17 mouse cellular contexts compared by ENCODE assay signal in the genomic region with DNA sequence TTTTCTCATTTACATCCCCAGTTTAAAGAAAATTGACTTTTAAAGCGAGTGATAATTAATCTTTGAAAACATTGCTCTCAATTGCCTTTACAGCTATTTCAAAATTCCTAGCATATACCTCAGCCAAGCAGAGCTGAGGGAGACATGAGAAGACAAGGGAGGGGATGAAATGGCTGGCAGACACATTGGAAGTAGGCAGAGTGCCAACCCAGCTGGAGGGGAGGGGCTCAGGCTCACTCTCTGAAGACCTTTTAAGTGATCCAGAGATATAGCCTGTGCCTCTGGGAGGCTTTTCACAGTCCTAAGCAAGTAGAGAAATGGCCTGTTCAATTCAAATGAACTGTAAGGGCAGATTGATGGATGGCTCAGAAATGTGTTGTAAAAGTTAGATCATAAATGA.
DNase-seq lines count a peak whose midpoint lies in the region; ATAC-seq lines count a peak whose summit lies in the region.
"Had no signal": no experiment of that assay in that cellular context is flagged by ENCODE, and none has a peak within 500 bp of the region (broad histone marks: within the 10 kb centered on the region; RNA-seq: fewer than 3 reads in every experiment).

No protein-coding gene starts in this region.

- no peaks in the 10 kb centered on the region for H3K36me3 ChIP-seq in hindbrain, embryonic 13.5 days
- no peaks in the 10 kb centered on the region for H3K36me3 ChIP-seq in hindbrain, embryonic 11.5 days (ENCODE audit: control insufficient read depth, insufficient read depth, low read length)
- no peaks in the 10 kb centered on the region for H3K36me3 ChIP-seq in neural tube, embryonic 12.5 days
- H3K36me3 ChIP-seq in hindbrain, embryonic 16.5 days (ENCODE audit: control insufficient read depth, insufficient read depth, low read length) = no peaks in the 10 kb centered on the region
- no peaks in the 10 kb centered on the region for H3K36me3 ChIP-seq in neural tube, embryonic 14.5 days (ENCODE audit: control insufficient read depth, insufficient read depth, low read length)
- H3K36me3 ChIP-seq: heart, embryonic 15.5 days; liver, embryonic 13.5 days had no signal

- H3K27ac ChIP-seq in hindbrain, embryonic 13.5 days = no peak overlapping the region
- no peak overlapping the region for H3K27ac ChIP-seq in hindbrain, embryonic 11.5 days (ENCODE audit: low read depth, low read length)
- no peak overlapping the region for H3K27ac ChIP-seq in neural tube, embryonic 12.5 days
- H3K27ac ChIP-seq in hindbrain, embryonic 16.5 days (ENCODE audit: low read depth, low read length) = no peak overlapping the region
- H3K27ac ChIP-seq in neural tube, embryonic 14.5 days (ENCODE audit: low read depth, low read length) = no peak overlapping the region
- H3K27ac ChIP-seq: heart, embryonic 15.5 days; liver, embryonic 13.5 days; stomach, postnatal 0 days had no signal

- H3K4me3 ChIP-seq in hindbrain, embryonic 13.5 days = no peak overlapping the region
- no peak overlapping the region for H3K4me3 ChIP-seq in hindbrain, embryonic 11.5 days (ENCODE audit: low read depth, low read length)
- H3K4me3 ChIP-seq in neural tube, embryonic 12.5 days = no peak overlapping the region
- no peak overlapping the region for H3K4me3 ChIP-seq in hindbrain, embryonic 16.5 days (ENCODE audit: low read length)
- H3K4me3 ChIP-seq in neural tube, embryonic 14.5 days (ENCODE audit: low read depth, low read length) = no peak overlapping the region
- H3K4me3 ChIP-seq: heart, embryonic 15.5 days; liver, embryonic 13.5 days had no signal

- H3K4me1 ChIP-seq in hindbrain, embryonic 13.5 days (replicated peaks) = 0 out of 2 replicates have a peak, but pooled peaks cover 5% of the 10 kb centered on the region
- H3K4me1 ChIP-seq in hindbrain, embryonic 11.5 days (replicated peaks; ENCODE audit: control insufficient read depth, insufficient read depth, low read length) = no peaks in the 10 kb centered on the region
- H3K4me1 ChIP-seq in neural tube, embryonic 12.5 days = no peaks in the 10 kb centered on the region
- no peaks in the 10 kb centered on the region for H3K4me1 ChIP-seq in hindbrain, embryonic 16.5 days (ENCODE audit: control insufficient read depth, insufficient read depth, low read depth, low read length)
- H3K4me1 ChIP-seq in neural tube, embryonic 14.5 days (ENCODE audit: control insufficient read depth, insufficient read depth, low read length) = 0 out of 2 replicates have a peak, but pooled peaks cover 3% of the 10 kb centered on the region
- H3K4me1 ChIP-seq: liver, embryonic 13.5 days had no signal

- peak; percentile 73 for ATAC-seq in hindbrain, embryonic 13.5 days (ENCODE audit: low FRiP score)
- no peak for ATAC-seq in hindbrain, embryonic 11.5 days (ENCODE audit: low FRiP score)
- ATAC-seq in neural tube, embryonic 12.5 days (ENCODE audit: low FRiP score, low read depth) = peak; percentile 70
- peak; percentile 64; the same call in 1 of the 2 replicates for ATAC-seq in hindbrain, embryonic 16.5 days
- peak; percentile 93 for ATAC-seq in neural tube, embryonic 14.5 days (ENCODE audit: low read depth)
- no peak for ATAC-seq in inflammation-experienced regulatory T-cells, adult 6 months
- ATAC-seq: intestine, embryonic 16.5 days had no signal

- H3K9ac ChIP-seq in hindbrain, embryonic 13.5 days = no peak overlapping the region
- no peak overlapping the region for H3K9ac ChIP-seq in hindbrain, embryonic 11.5 days (ENCODE audit: low read depth, low read length)
- no peak overlapping the region for H3K9ac ChIP-seq in neural tube, embryonic 12.5 days
- no peak overlapping the region for H3K9ac ChIP-seq in hindbrain, embryonic 16.5 days (ENCODE audit: low read depth, low read length)
- H3K9ac ChIP-seq in neural tube, embryonic 14.5 days (replicated peaks; ENCODE audit: low read depth, low read length) = no peak overlapping the region
- H3K9ac ChIP-seq: heart, embryonic 15.5 days; liver, embryonic 13.5 days had no signal

- H3K27me3 ChIP-seq in hindbrain, embryonic 13.5 days = no peaks in the 10 kb centered on the region
- no peaks in the 10 kb centered on the region; the same call in 1 of the 2 replicates for H3K27me3 ChIP-seq in hindbrain, embryonic 11.5 days (ENCODE audit: control insufficient read depth, insufficient read depth, low read length)
- no peaks in the 10 kb centered on the region for H3K27me3 ChIP-seq in neural tube, embryonic 12.5 days (replicated peaks)
- no peaks in the 10 kb centered on the region for H3K27me3 ChIP-seq in hindbrain, embryonic 16.5 days (replicated peaks; ENCODE audit: control insufficient read depth, insufficient read depth, low read length)
- H3K27me3 ChIP-seq in neural tube, embryonic 14.5 days (ENCODE audit: control insufficient read depth, insufficient read depth, low read length) = no peaks in the 10 kb centered on the region
- H3K27me3 ChIP-seq: CH12.LX; heart, embryonic 15.5 days; liver, embryonic 13.5 days had no signal

- H3K9me3 ChIP-seq in hindbrain, embryonic 13.5 days = no peaks in the 10 kb centered on the region
- no peaks in the 10 kb centered on the region for H3K9me3 ChIP-seq in hindbrain, embryonic 11.5 days (ENCODE audit: control insufficient read depth, low read length)
- H3K9me3 ChIP-seq in neural tube, embryonic 12.5 days = no peaks in the 10 kb centered on the region
- no peaks in the 10 kb centered on the region for H3K9me3 ChIP-seq in hindbrain, embryonic 16.5 days (ENCODE audit: control insufficient read depth, low read length)
- no peaks in the 10 kb centered on the region for H3K9me3 ChIP-seq in neural tube, embryonic 14.5 days (ENCODE audit: control insufficient read depth, low read length)
- H3K9me3 ChIP-seq: heart, embryonic 15.5 days; liver, embryonic 13.5 days had no signal

- WGBS in hindbrain, embryonic 13.5 days = 76% methylated on average over 1 of the region's 1 CpGs
- 83% methylated on average over 1 of the region's 1 CpGs for WGBS in hindbrain, embryonic 11.5 days
- WGBS in neural tube, embryonic 12.5 days = 77% methylated on average over 1 of the region's 1 CpGs
- 61% methylated on average over 1 of the region's 1 CpGs for WGBS in hindbrain, embryonic 16.5 days
- 58% methylated on average over 1 of the region's 1 CpGs for WGBS in neural tube, embryonic 14.5 days

- DNase-seq in hindbrain, embryonic 11.5 days (ENCODE audit: low spot score) = no peak
- DNase-seq in neural tube, embryonic 10.5 days (ENCODE audit: extremely low spot score, low spot score) = no peak
- no peak for DNase-seq in testis, postnatal 14 days (ENCODE audit: low spot score)
- DNase-seq: cerebellum, adult 8-10 months; gastrocnemius, postnatal 36 days; kidney, postnatal 14 days; layer of hippocampus, adult 9-11 months; liver, embryonic 13.5 days had no signal

- no peak overlapping the region for H3K4me2 ChIP-seq in hindbrain, embryonic 13.5 days
- no peak overlapping the region for H3K4me2 ChIP-seq in hindbrain, embryonic 11.5 days (replicated peaks; ENCODE audit: low read depth, low read length)
- H3K4me2 ChIP-seq in neural tube, embryonic 12.5 days (replicated peaks) = no peak overlapping the region
- H3K4me2 ChIP-seq in hindbrain, embryonic 16.5 days (ENCODE audit: low read length) = no peak overlapping the region
- no peak overlapping the region for H3K4me2 ChIP-seq in neural tube, embryonic 14.5 days (ENCODE audit: low read depth, low read length)
- H3K4me2 ChIP-seq: heart, embryonic 15.5 days; liver, embryonic 13.5 days had no signal

Comparison
In these comparisons a context has a peak if more than half of its experiments do, and no peak if none do; other contexts are left out.
1. ATAC-seq: peak in hindbrain, embryonic 13.5 days (single experiment), neural tube, embryonic 12.5 days (single experiment), hindbrain, embryonic 16.5 days (single experiment) and neural tube, embryonic 14.5 days (single experiment); none in hindbrain, embryonic 11.5 days (single experiment) and inflammation-experienced regulatory T-cells, adult 6 months (single experiment).